Mouse (Mus musculus): Measurements from ENCODE around the gene Scmh1. TPM values are rescaled to one million over a fixed set of nuclear protein-coding genes. Genes with fewer than 3 reads are reported as not detected.
A peak's percentile ranks its signal among the peaks of the same experiment; 100 is the strongest.

The Scmh1 gene
- polyA plus RNA-seq, 1 experiment from 2014 or later, result 55.2 TPM

DNA sequence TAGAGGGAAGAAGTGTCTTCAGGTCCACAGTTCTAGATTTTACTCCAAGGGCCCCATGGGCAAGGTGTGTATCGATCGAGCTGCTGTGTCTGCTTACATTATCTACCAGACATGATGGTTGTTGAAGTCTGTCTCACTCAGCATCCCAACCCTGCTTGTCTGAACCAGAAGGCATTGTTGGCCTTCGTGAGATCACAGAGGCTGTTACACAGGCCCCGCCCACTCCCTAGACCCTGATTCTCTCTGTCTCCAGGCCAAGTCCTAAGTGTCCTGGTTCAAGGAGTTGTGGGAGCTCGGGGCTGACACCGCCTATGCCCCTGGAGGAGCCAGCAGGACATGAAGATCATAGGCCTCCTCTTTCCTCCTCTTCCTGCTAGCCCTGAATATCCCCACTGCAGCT, 126.9 kb downstream of the Scmh1 start, which contains the start of gene Slfnl1:
Gene Slfnl1 (plus strand): TSS at position 246 of the 400 bp plus-strand sequence.
- no peaks in the 10 kb centered on the region for H3K4me1 ChIP-seq (ENCODE audit: control insufficient read depth, insufficient read depth, low read length)
- WGBS, result 87% methylated on average over 6 of the region's 6 CpGs
- peaks cover 29% of the 10 kb centered on the region for H3K36me3 ChIP-seq (ENCODE audit: control insufficient read depth, insufficient read depth, low read length)
- H3K4me2 ChIP-seq (replicated peaks; ENCODE audit: low read depth, low read length), result no peak within 1 kb of the TSS
- no peaks in the 10 kb centered on the region for H3K27me3 ChIP-seq (ENCODE audit: control insufficient read depth, insufficient read depth, low read length)
- ATAC-seq (ENCODE audit: insufficient number of reproducible peaks, insufficient read depth, low FRiP score, low read depth), result no peak
- no peak within 1 kb of the TSS for H3K27ac ChIP-seq (ENCODE audit: low read length)
- H3K9me3 ChIP-seq (ENCODE audit: control insufficient read depth, low read depth, low read length), result no peaks in the 10 kb centered on the region
- H3K9ac ChIP-seq (replicated peaks; ENCODE audit: low read depth, low read length), result no peak within 1 kb of the TSS
- no peak within 1 kb of the TSS for H3K4me3 ChIP-seq (ENCODE audit: low read depth, low read length)

- H3K27me3 ChIP-seq (ENCODE audit: control insufficient read depth, insufficient read depth, low read length), result no peaks in the 10 kb centered on the region
- no peaks in the 10 kb centered on the region for H3K4me1 ChIP-seq (ENCODE audit: control insufficient read depth, insufficient read depth, low read length)
- no peak for ATAC-seq (ENCODE audit: insufficient number of reproducible peaks, insufficient read depth, low FRiP score, low read depth)
- H3K27ac ChIP-seq (ENCODE audit: low read length), result no peak overlapping the region
- H3K9me3 ChIP-seq (ENCODE audit: control insufficient read depth, low read depth, low read length), result no peaks in the 10 kb centered on the region
- no peak overlapping the region for H3K4me2 ChIP-seq (replicated peaks; ENCODE audit: low read depth, low read length)
- no peak overlapping the region for H3K9ac ChIP-seq (replicated peaks; ENCODE audit: low read depth, low read length)
- H3K36me3 ChIP-seq (ENCODE audit: control insufficient read depth, insufficient read depth, low read length), result peaks cover 38% of the 10 kb centered on the region
- WGBS, result 94% methylated on average over 10 of the region's 10 CpGs
- H3K4me3 ChIP-seq (ENCODE audit: low read depth, low read length), result no peak overlapping the region
Measured at GRCm38 (mm10) chr4:120538664-120539063, 133.6 kb downstream of the Scmh1 start.

DNA sequence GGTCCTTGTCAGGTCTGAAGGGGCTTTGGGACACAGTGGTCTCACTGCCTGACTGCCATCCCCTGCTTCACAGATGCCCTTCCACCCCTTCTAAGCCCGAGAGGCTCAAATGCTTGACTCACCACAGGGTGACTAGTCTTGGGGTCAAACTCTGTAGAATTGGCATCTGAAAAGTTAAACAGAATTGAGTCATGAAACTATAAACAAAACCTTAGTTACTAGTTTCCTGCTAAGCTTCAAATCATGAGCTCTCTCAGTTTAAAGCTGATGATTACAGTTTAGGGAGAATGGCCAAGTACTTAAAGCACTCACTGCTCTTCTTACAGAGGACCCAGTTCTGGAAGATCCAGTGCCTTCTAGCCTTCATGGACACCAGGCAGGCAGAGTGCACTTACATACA, 139.8 kb downstream of the Scmh1 start:
- H3K4me1 ChIP-seq (ENCODE audit: control insufficient read depth, insufficient read depth, low read length), result no peaks in the 10 kb centered on the region
- H3K9me3 ChIP-seq (ENCODE audit: control insufficient read depth, low read depth, low read length), result no peaks in the 10 kb centered on the region
- no peak overlapping the region for H3K9ac ChIP-seq (replicated peaks; ENCODE audit: low read depth, low read length)
- H3K27ac ChIP-seq (ENCODE audit: low read length), result no peak overlapping the region
- H3K4me3 ChIP-seq (ENCODE audit: low read depth, low read length), result no peak overlapping the region
- 71% methylated on average over 1 of the region's 1 CpGs for WGBS
- H3K4me2 ChIP-seq (replicated peaks; ENCODE audit: low read depth, low read length), result no peak overlapping the region
- H3K36me3 ChIP-seq (ENCODE audit: control insufficient read depth, insufficient read depth, low read length), result peaks cover 77% of the 10 kb centered on the region
- no peak for ATAC-seq (ENCODE audit: insufficient number of reproducible peaks, insufficient read depth, low FRiP score, low read depth)
- no peaks in the 10 kb centered on the region for H3K27me3 ChIP-seq (ENCODE audit: control insufficient read depth, insufficient read depth, low read length)

DNA sequence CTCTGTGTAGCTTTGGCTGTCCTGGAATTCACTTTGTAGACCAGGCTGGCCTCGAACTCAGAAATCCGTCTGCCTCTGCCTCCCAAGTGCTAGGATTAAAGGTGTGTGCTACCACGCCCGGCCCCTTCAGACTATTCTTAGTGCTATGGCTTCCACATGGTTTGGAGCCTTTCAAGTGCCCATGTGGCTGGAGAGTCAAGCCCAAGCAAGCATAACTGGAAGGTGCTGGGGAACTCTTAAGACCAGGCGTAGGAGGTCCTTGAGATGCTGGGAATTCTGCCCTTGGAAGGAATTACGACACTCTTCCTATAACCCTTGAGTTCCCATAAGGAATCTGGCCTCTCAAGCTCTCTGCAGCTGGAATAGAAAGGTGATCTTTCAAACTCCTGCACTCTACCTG, 151.5 kb downstream of the Scmh1 start:
- H3K4me2 ChIP-seq (replicated peaks; ENCODE audit: low read depth, low read length), result no peak overlapping the region
- H3K4me3 ChIP-seq (ENCODE audit: low read depth, low read length), result no peak overlapping the region
- ATAC-seq (ENCODE audit: insufficient number of reproducible peaks, insufficient read depth, low FRiP score, low read depth), result no peak
- H3K9ac ChIP-seq (replicated peaks; ENCODE audit: low read depth, low read length), result no peak overlapping the region
- no peaks in the 10 kb centered on the region for H3K27me3 ChIP-seq (ENCODE audit: control insufficient read depth, insufficient read depth, low read length)
- H3K36me3 ChIP-seq (ENCODE audit: control insufficient read depth, insufficient read depth, low read length), result peaks cover 74% of the 10 kb centered on the region
- no peaks in the 10 kb centered on the region for H3K4me1 ChIP-seq (ENCODE audit: control insufficient read depth, insufficient read depth, low read length)
- 92% methylated on average over 6 of the region's 6 CpGs for WGBS
- H3K9me3 ChIP-seq (ENCODE audit: control insufficient read depth, low read depth, low read length), result no peaks in the 10 kb centered on the region
- no peak overlapping the region for H3K27ac ChIP-seq (ENCODE audit: low read length)

DNA sequence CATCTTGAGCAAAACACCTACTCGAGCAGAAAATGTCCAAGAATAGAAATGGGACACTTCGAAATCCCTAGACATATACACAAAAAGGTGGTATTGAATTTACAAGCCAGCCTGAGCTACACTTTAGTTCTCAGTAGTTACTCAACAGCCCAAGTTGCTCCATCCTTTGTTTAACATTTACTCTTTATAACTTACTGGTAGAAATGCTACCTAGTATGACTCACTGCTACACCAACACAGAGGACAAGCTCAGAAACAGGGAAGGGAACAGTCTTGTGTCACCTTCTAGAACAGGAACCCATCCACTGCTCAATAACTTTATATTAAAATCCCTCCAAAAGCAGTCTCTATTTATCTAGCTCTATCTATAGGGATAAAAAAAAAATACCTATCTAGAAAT, 160.6 kb downstream of the Scmh1 start:
- Histone ChIP-seq H3K9me3 (ENCODE audit: control insufficient read depth, low read depth, low read length) (no peaks in the 10 kb centered on the region), H3K9ac (replicated peaks; ENCODE audit: low read depth, low read length) (no peak overlapping the region), H3K27ac (ENCODE audit: low read length) (no peak overlapping the region), H3K27me3 (ENCODE audit: control insufficient read depth, insufficient read depth, low read length) (no peaks in the 10 kb centered on the region), H3K4me1 (ENCODE audit: control insufficient read depth, insufficient read depth, low read length) (peaks cover 17% of the 10 kb centered on the region; the same call in 1 of the 2 replicates), H3K36me3 (ENCODE audit: control insufficient read depth, insufficient read depth, low read length) (peaks cover 26% of the 10 kb centered on the region), H3K4me2 (replicated peaks; ENCODE audit: low read depth, low read length) (no peak overlapping the region), H3K4me3 (ENCODE audit: low read depth, low read length) (no peak overlapping the region)
- 95% methylated on average over 2 of the region's 2 CpGs for whole genome bisulfite sequencing
- ATAC-seq (ENCODE audit: insufficient number of reproducible peaks, insufficient read depth, low FRiP score, low read depth), result no peak

GRCm38 (mm10) chr4:120568005-120568404, 162.9 kb downstream of the Scmh1 start:
- H3K9me3 ChIP-seq (ENCODE audit: control insufficient read depth, low read depth, low read length), result no peaks in the 10 kb centered on the region
- H3K4me3 ChIP-seq (ENCODE audit: low read depth, low read length), result peak overlapping the region; percentile 81
- WGBS, result 22% methylated on average over 5 of the region's 5 CpGs
- H3K27ac ChIP-seq (ENCODE audit: low read length), result peak overlapping the region; percentile 34; the same call in 1 of the 2 replicates
- peak overlapping the region; percentile 73 for H3K4me2 ChIP-seq (replicated peaks; ENCODE audit: low read depth, low read length)
- peaks cover 26% of the 10 kb centered on the region; the same call in 1 of the 2 replicates for H3K4me1 ChIP-seq (ENCODE audit: control insufficient read depth, insufficient read depth, low read length)
- H3K9ac ChIP-seq (replicated peaks; ENCODE audit: low read depth, low read length), result 0 out of 2 replicates have a peak overlapping the region, but pooled peaks have one; percentile 2
- ATAC-seq (ENCODE audit: insufficient number of reproducible peaks, insufficient read depth, low FRiP score, low read depth), result no peak
- H3K27me3 ChIP-seq (ENCODE audit: control insufficient read depth, insufficient read depth, low read length), result no peaks in the 10 kb centered on the region
- H3K36me3 ChIP-seq (ENCODE audit: control insufficient read depth, insufficient read depth, low read length), result peaks cover 22% of the 10 kb centered on the region

DNA sequence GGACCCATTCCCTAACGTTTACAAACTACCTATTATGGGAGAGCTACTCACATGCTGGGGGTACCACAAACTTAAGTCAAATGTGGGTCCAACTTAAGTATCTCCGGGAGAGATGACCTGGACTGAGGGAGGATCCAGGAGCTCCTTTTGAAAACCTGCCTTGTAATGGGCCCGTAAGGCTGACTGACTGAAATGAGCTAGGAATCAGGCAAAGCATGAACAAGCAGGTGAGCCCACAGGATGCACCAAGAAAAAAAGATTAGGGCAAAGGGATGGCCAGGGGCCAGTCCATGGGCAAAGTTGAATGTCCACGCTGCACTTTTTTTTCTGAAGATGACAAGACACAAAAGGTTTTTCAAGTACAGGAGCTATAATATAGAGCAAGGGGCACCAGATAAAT, 163.9 kb downstream of the Scmh1 start:
- peak overlapping the region; percentile 81 for H3K4me3 ChIP-seq (ENCODE audit: low read depth, low read length)
- no peaks in the 10 kb centered on the region for H3K9me3 ChIP-seq (ENCODE audit: control insufficient read depth, low read depth, low read length)
- peaks cover 11% of the 10 kb centered on the region for H3K36me3 ChIP-seq (ENCODE audit: control insufficient read depth, insufficient read depth, low read length)
- H3K4me2 ChIP-seq (replicated peaks; ENCODE audit: low read depth, low read length), result peak overlapping the region; percentile 73
- H3K27me3 ChIP-seq (ENCODE audit: control insufficient read depth, insufficient read depth, low read length), result no peaks in the 10 kb centered on the region
- no peak overlapping the region; the same call in 1 of the 2 replicates for H3K27ac ChIP-seq (ENCODE audit: low read length)
- no peak for ATAC-seq (ENCODE audit: insufficient number of reproducible peaks, insufficient read depth, low FRiP score, low read depth)
- peak overlapping the region; percentile 74 for H3K9ac ChIP-seq (replicated peaks; ENCODE audit: low read depth, low read length)
- peaks cover 26% of the 10 kb centered on the region; the same call in 1 of the 2 replicates for H3K4me1 ChIP-seq (ENCODE audit: control insufficient read depth, insufficient read depth, low read length)
- 3% methylated on average over 4 of the region's 4 CpGs for WGBS

- H3K9ac ChIP-seq (replicated peaks; ENCODE audit: low read depth, low read length), result peak within 1 kb of the TSS; percentile 74
- peak; percentile 96 for ATAC-seq (ENCODE audit: insufficient number of reproducible peaks, insufficient read depth, low FRiP score, low read depth)
- WGBS, result under 1% methylated on average over 87 of the region's 97 CpGs
- H3K36me3 ChIP-seq (ENCODE audit: control insufficient read depth, insufficient read depth, low read length), result peaks cover 4% of the 10 kb centered on the region
- no peaks in the 10 kb centered on the region for H3K9me3 ChIP-seq (ENCODE audit: control insufficient read depth, low read depth, low read length)
- peak within 1 kb of the TSS; percentile 73 for H3K4me2 ChIP-seq (replicated peaks; ENCODE audit: low read depth, low read length)
- H3K4me1 ChIP-seq (ENCODE audit: control insufficient read depth, insufficient read depth, low read length), result peaks cover 26% of the 10 kb centered on the region; the same call in 1 of the 2 replicates
- peak within 1 kb of the TSS; percentile 93 for H3K27ac ChIP-seq (ENCODE audit: low read length)
- H3K4me3 ChIP-seq (ENCODE audit: low read depth, low read length), result peak within 1 kb of the TSS; percentile 81
- H3K27me3 ChIP-seq (ENCODE audit: control insufficient read depth, insufficient read depth, low read length), result no peaks in the 10 kb centered on the region
Measured at GRCm38 (mm10) chr4:120569486-120570437, 164.7 kb downstream of the Scmh1 start, which contains the start of gene Ctps. Gene Ctps, minus strand, starts transcription at chr4:120570276.

All from stomach, embryonic 14.5 days (tissue).